In genomic region chr1:82972046-82972445, GRCm38 (mm10) we compare ENCODE assay signal across 13 mouse cellular contexts. TPM values are rescaled to one million over a fixed set of nuclear protein-coding genes. Genes with fewer than 3 reads are reported as not detected.
DNase-seq lines count a peak whose midpoint lies in the region; ATAC-seq lines count a peak whose summit lies in the region.
"Had no signal": no experiment of that assay in that cellular context is flagged by ENCODE, and none has a peak within 500 bp of the region (broad histone marks: within the 10 kb centered on the region; RNA-seq: fewer than 3 reads in every experiment).

No protein-coding gene starts in this region.

- 2% methylated on average over 4 of the region's 4 CpGs for WGBS in heart, embryonic 14.5 days
- WGBS in liver, embryonic 13.5 days (ENCODE audit: insufficient replicate concordance): 21% methylated on average over 4 of the region's 4 CpGs

- peak; percentile 17 for DNase-seq in urinary bladder, postnatal 14 days (ENCODE audit: low spot score)
- DNase-seq in urinary bladder, adult 2 months (ENCODE audit: low spot score): no peak
- no peak for DNase-seq in liver, embryonic 13.5 days
- no peak for DNase-seq in layer of hippocampus, adult 9-11 months
- DNase-seq in right cerebral cortex, postnatal 14 days: no peak
- DNase-seq in testis, postnatal 10 days (ENCODE audit: low spot score): no peak
- no peak for DNase-seq in spleen, postnatal 14 days (ENCODE audit: low spot score in 2 of 2)
- DNase-seq: left cerebral cortex, postnatal 4 days had no signal

- no peaks in the 10 kb centered on the region for H3K27me3 ChIP-seq in heart, embryonic 14.5 days (ENCODE audit: control insufficient read depth, insufficient read depth, low read length)
- no peaks in the 10 kb centered on the region for H3K27me3 ChIP-seq in liver, embryonic 13.5 days
- H3K27me3 ChIP-seq: embryonic facial prominence, embryonic 15.5 days had no signal

- H3K4me2 ChIP-seq in heart, embryonic 14.5 days (ENCODE audit: low read length): peak overlapping the region; percentile 19
- H3K4me2 ChIP-seq in liver, embryonic 13.5 days: no peak overlapping the region
- H3K4me2 ChIP-seq: embryonic facial prominence, embryonic 15.5 days had no signal

- H3K27ac ChIP-seq in heart, embryonic 14.5 days (replicated peaks in 1 of 2; ENCODE audit: control insufficient read depth in 1 of 2, insufficient read depth in 1 of 2, low read depth in 2 of 2, low read length in 2 of 2): peak overlapping the region; percentile 51 to 61
- no peak overlapping the region for H3K27ac ChIP-seq in liver, embryonic 13.5 days
- H3K27ac ChIP-seq: embryonic facial prominence, embryonic 15.5 days had no signal

- peak; percentile 80 for ATAC-seq in heart, embryonic 14.5 days (ENCODE audit: insufficient number of reproducible peaks, insufficient read depth, low FRiP score, low read depth)
- peak; percentile 55; the same call in 1 of the 2 replicates for ATAC-seq in liver, embryonic 13.5 days (ENCODE audit: low read depth)

- H3K4me1 ChIP-seq in heart, embryonic 14.5 days (ENCODE audit: control insufficient read depth in 2 of 2, insufficient read depth in 2 of 2, low read length in 2 of 2): peaks cover 9 to 31% of the 10 kb centered on the region in 2 experiments; a peak in 3 of 4 replicates
- H3K4me1 ChIP-seq in liver, embryonic 13.5 days (replicated peaks): peaks cover 19% of the 10 kb centered on the region
- H3K4me1 ChIP-seq: embryonic facial prominence, embryonic 15.5 days had no signal

- no peak overlapping the region for H3K4me3 ChIP-seq in heart, embryonic 14.5 days (ENCODE audit: control insufficient read depth in 1 of 2, insufficient read depth in 1 of 2, low read depth in 1 of 2, low read length in 2 of 2)
- no peak overlapping the region for H3K4me3 ChIP-seq in liver, embryonic 13.5 days (replicated peaks)
- H3K4me3 ChIP-seq: embryonic facial prominence, embryonic 15.5 days had no signal

- H3K9ac ChIP-seq in heart, embryonic 14.5 days (ENCODE audit: low read length): no peak overlapping the region
- H3K9ac ChIP-seq in liver, embryonic 13.5 days: no peak overlapping the region
- H3K9ac ChIP-seq: embryonic facial prominence, embryonic 15.5 days had no signal

- no peaks in the 10 kb centered on the region for H3K9me3 ChIP-seq in heart, embryonic 14.5 days (ENCODE audit: control insufficient read depth, low read length)
- no peaks in the 10 kb centered on the region for H3K9me3 ChIP-seq in liver, embryonic 13.5 days (replicated peaks)
- H3K9me3 ChIP-seq: embryonic facial prominence, embryonic 15.5 days had no signal

- no peaks in the 10 kb centered on the region for H3K36me3 ChIP-seq in heart, embryonic 14.5 days (ENCODE audit: control insufficient read depth, insufficient read depth, low read length)
- H3K36me3 ChIP-seq in liver, embryonic 13.5 days: no peaks in the 10 kb centered on the region
- H3K36me3 ChIP-seq: embryonic facial prominence, embryonic 15.5 days had no signal

RNA-seq across cellular contexts. Expression of gene Gm47955, which starts 12.0 kb away (rescaled TPM):
- polyA plus RNA-seq in urinary bladder, adult 2 months (2012; rRNA removed): not detected in 2 replicates
- not detected in 2 replicates for polyA plus RNA-seq in heart, embryonic 14.5 days (2014; fragmentation: Nextera tagmentation; extraction: Ambion mirVana)
- not detected in 2 replicates for polyA plus RNA-seq in liver, embryonic 13.5 days (2015; fragmentation: Nextera tagmentation; extraction: Ambion mirVana)
- polyA plus RNA-seq: brain, embryonic 14.5 days; gonadal fat pad, adult 2 months; neural tube, embryonic 11.5 days had no signal

RNA-seq across cellular contexts. Expression of gene Gm7544, which starts 16.2 kb away (rescaled TPM):
- polyA plus RNA-seq in urinary bladder, adult 2 months (2012; rRNA removed): not detected in 2 replicates
- not detected in 2 replicates for polyA plus RNA-seq in heart, embryonic 14.5 days (2014; fragmentation: Nextera tagmentation; extraction: Ambion mirVana)
- not detected in 2 replicates for polyA plus RNA-seq in liver, embryonic 13.5 days (2015; fragmentation: Nextera tagmentation; extraction: Ambion mirVana)
- polyA plus RNA-seq: brain, embryonic 14.5 days; gonadal fat pad, adult 2 months; neural tube, embryonic 11.5 days had no signal

RNA-seq across cellular contexts. Expression of gene Gm47959, which starts 28.3 kb away (rescaled TPM):
- polyA plus RNA-seq in urinary bladder, adult 2 months (2012; rRNA removed): not detected in 2 replicates
- not detected in 2 replicates for polyA plus RNA-seq in heart, embryonic 14.5 days (2014; fragmentation: Nextera tagmentation; extraction: Ambion mirVana)
- polyA plus RNA-seq in liver, embryonic 13.5 days (2015; fragmentation: Nextera tagmentation; extraction: Ambion mirVana): not detected in 2 replicates
- polyA plus RNA-seq: brain, embryonic 14.5 days; gonadal fat pad, adult 2 months; neural tube, embryonic 11.5 days had no signal

RNA-seq across cellular contexts. Expression of gene A030003K21Rik, which starts 28.9 kb away (rescaled TPM):
- polyA plus RNA-seq in urinary bladder, adult 2 months (2012; rRNA removed): not detected in 2 replicates
- not detected in 2 replicates for polyA plus RNA-seq in heart, embryonic 14.5 days (2014; fragmentation: Nextera tagmentation; extraction: Ambion mirVana)
- polyA plus RNA-seq in liver, embryonic 13.5 days (2015; fragmentation: Nextera tagmentation; extraction: Ambion mirVana): not detected in 2 replicates
- polyA plus RNA-seq: brain, embryonic 14.5 days; gonadal fat pad, adult 2 months; neural tube, embryonic 11.5 days had no signal

RNA-seq across cellular contexts. Expression of gene Gm6217, which starts 40.8 kb away (rescaled TPM):
- polyA plus RNA-seq in urinary bladder, adult 2 months (2012; rRNA removed): not detected in 2 replicates
- not detected in 2 replicates for polyA plus RNA-seq in heart, embryonic 14.5 days (2014; fragmentation: Nextera tagmentation; extraction: Ambion mirVana)
- polyA plus RNA-seq in liver, embryonic 13.5 days (2015; fragmentation: Nextera tagmentation; extraction: Ambion mirVana): not detected in 2 replicates
- polyA plus RNA-seq: brain, embryonic 14.5 days; gonadal fat pad, adult 2 months; neural tube, embryonic 11.5 days had no signal
